Mouse (Mus musculus): ENCODE data around the gene Oaz2.

GRCm38 (mm10) chr9:65639065-65639464, 28.7 kb upstream of the Oaz2 start:
- no peak for TF ChIP-seq CTCF (IDR thresholded peaks at IDR 0.05; ENCODE audit: low read depth)
- no peak for TF ChIP-seq EP300 (IDR thresholded peaks at IDR 0.05; ENCODE audit: low read depth)

All from liver, embryonic 14.5 days (tissue).